Mouse (Mus musculus) bone marrow macrophage, adult 2 months (primary cell): Measurements from ENCODE around the gene Adar.

ENCODE experiments used
- CTCF ChIP-seq: IDR thresholded peaks from 2 replicates; pipeline ENCODE4 v1.5.1; 2012; ENCODE audit warnings: low read depth, mild to moderate bottlenecking, low read length, moderate library complexity
- POLR2A ChIP-seq: IDR thresholded peaks from 2 replicates; pipeline ENCODE4 v1.6.1; 2012; ENCODE audit warnings: mild to moderate bottlenecking, low read depth, low read length, borderline replicate concordance

DNA sequence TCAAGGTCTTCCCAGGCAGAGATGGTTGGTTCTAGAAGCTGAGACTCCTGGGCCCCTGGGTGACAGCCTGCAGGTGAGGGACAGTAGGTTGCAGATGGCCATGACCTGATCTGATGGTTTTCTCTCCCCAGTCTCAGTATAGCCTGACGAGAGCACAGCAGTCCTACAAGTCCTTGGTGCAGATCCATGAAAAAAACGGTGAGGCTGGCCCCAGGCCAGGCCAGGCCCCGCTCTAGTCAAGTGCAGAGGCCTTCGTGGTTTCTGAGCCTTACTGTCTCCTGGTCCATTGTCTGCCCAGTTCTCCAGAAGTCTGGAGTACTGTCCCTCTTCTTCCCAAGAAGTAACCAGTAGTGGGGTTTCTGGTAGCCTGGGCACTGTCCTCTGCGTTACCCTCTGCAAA is 66.8 kb downstream of the Adar start:
- TF ChIP-seq CTCF (no peak), POLR2A (no peak)
